Mouse (Mus musculus): Measurements from ENCODE around the gene Twistnb. TPM values are rescaled to one million over a fixed set of nuclear protein-coding genes. Genes with fewer than 3 reads are reported as not detected.

Twistnb gene
- polyA plus RNA-seq, 1 experiment from 2014 or later: 91.3 TPM

DNA sequence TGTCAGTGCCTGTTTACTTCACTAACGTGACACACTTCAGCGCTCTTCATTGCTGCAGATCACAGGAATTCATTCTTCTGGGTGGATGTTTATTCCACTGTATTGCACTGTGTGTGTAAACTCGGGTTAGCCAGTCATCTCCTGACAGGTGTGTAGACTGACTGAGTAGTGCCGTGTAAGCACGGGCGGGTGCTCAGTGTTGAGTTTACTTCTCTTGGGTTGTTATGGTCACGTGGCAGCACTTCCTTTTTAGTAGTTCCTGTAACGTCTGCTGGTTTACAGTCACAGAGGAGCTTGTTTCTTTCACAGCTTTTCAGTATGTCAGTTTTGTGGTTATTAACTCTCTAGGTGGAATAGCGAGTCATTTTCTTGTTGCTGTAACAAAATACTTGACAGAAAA, 4.4 kb downstream of the Twistnb start:
- no peak overlapping the region for H3K4me3 ChIP-seq
- 89% methylated on average over 9 of the region's 9 CpGs for WGBS
- no peaks in the 10 kb centered on the region for H3K9me3 ChIP-seq
- H3K27ac ChIP-seq (replicated peaks): no peak overlapping the region
- no peak for DNase-seq (ENCODE audit: low spot score)
- peaks cover 40% of the 10 kb centered on the region for H3K36me3 ChIP-seq (replicated peaks)
- H3K4me1 ChIP-seq: peaks cover 10% of the 10 kb centered on the region
- no peaks in the 10 kb centered on the region for H3K27me3 ChIP-seq (replicated peaks; ENCODE audit: low read depth, poor library complexity, severe bottlenecking)

DNA sequence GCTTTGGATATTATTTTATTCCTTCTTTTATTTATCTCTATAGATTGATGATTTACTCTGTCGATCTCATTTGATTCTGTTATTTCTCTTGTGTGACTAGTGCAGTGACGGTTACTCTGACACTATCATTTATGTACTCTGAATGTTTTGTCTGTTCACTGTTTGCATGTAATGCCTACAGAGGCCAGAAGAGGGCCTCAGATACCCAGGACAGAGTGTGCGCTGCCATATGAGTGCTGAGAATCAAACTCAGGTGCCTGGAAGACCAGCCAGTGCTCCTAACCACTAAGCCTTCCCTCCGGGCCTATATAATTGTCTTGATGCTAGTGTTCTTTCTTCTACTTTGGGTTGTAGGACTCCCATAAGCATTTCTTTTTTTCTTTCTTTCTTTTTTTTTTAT, 5.3 kb downstream of the Twistnb start:
- WGBS: 94% methylated on average over 4 of the region's 4 CpGs

DNA sequence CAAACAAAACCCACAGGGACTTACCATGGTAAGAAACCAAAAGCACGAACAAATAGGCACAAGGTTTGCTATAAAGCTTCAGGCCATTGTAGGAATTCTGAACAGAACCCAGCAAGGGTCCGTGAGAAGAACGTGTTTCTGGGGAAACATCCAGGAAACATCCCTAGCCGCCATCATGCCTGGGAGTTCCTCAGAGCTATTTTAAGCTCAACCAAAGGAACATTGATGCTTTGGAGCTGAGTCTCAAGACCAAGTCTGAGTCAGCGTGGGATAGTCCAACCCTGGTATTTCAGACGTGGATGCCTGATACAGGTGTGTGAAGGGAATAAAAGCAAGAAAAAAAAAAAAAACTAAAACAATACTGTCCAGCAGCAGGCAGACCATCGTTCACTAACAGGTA, 26.0 kb downstream of the Twistnb start:
- DNase-seq (ENCODE audit: low spot score): no peak
- no peak overlapping the region for H3K27ac ChIP-seq (replicated peaks)
- H3K4me1 ChIP-seq: no peaks in the 10 kb centered on the region
- no peaks in the 10 kb centered on the region for H3K36me3 ChIP-seq (replicated peaks)
- H3K4me3 ChIP-seq: no peak overlapping the region
- no peaks in the 10 kb centered on the region for H3K27me3 ChIP-seq (replicated peaks; ENCODE audit: low read depth, poor library complexity, severe bottlenecking)
- WGBS: 83% methylated on average over 7 of the region's 7 CpGs
- H3K9me3 ChIP-seq: no peaks in the 10 kb centered on the region

More for the DNA sequence above, 5.3 kb downstream of the Twistnb start:
- H3K27me3 ChIP-seq (replicated peaks; ENCODE audit: low read depth, poor library complexity, severe bottlenecking): no peaks in the 10 kb centered on the region
- peaks cover 49% of the 10 kb centered on the region for H3K36me3 ChIP-seq (replicated peaks)
- no peak overlapping the region for H3K27ac ChIP-seq (replicated peaks)
- peaks cover 10% of the 10 kb centered on the region for H3K4me1 ChIP-seq
- H3K4me3 ChIP-seq: no peak overlapping the region
- no peaks in the 10 kb centered on the region for H3K9me3 ChIP-seq
- no peak for DNase-seq (ENCODE audit: low spot score)

DNA sequence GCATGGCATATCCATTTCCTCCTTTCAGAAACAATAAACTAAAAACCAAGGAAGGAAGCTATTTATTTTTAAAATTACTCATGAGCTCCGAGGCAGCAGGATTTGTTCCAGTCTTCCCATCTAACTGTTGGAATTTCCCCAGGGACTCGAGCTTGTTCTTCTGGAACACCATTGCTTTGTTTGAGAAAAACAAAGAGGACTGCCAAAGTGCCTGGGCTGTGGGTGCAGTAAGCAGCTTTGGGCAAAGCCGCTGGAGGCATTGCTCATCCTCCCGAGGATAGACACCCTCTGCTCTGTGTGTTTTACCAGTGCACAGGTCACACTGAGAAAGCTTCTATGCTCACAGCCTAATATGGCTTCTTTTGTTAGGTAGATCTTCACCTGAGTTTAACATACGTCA, 26.8 kb downstream of the Twistnb start:
- DNase-seq (ENCODE audit: low spot score): no peak
- H3K9me3 ChIP-seq: no peaks in the 10 kb centered on the region
- no peak overlapping the region for H3K4me3 ChIP-seq
- H3K27me3 ChIP-seq (replicated peaks; ENCODE audit: low read depth, poor library complexity, severe bottlenecking): no peaks in the 10 kb centered on the region
- H3K36me3 ChIP-seq (replicated peaks): no peaks in the 10 kb centered on the region
- no peaks in the 10 kb centered on the region for H3K4me1 ChIP-seq
- 29% methylated on average over 5 of the region's 5 CpGs for WGBS
- H3K27ac ChIP-seq (replicated peaks): no peak overlapping the region

DNA sequence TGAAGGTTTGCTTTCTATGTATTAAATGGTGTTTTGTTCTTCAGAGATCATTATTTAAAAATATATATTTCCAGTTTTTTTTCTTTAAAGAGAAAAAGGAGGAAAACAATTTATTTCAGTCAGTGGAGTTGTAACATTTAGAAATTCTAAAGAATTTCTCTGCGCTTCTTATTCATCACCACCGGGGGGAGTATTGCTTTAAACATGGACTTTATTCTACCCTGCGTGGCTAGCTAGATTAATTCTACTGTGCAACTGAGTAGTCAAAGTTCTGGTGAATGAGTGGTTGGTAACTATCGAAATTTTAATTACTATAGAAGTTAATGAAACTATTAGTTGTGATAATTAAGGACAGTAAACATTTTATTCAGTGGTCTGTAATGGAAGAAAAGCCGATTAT, 51.5 kb downstream of the Twistnb start:
- H3K27me3 ChIP-seq (replicated peaks; ENCODE audit: low read depth, poor library complexity, severe bottlenecking): no peaks in the 10 kb centered on the region
- H3K4me1 ChIP-seq: no peaks in the 10 kb centered on the region
- H3K9me3 ChIP-seq: no peaks in the 10 kb centered on the region
- H3K4me3 ChIP-seq: no peak overlapping the region
- 26% methylated on average over 5 of the region's 5 CpGs for WGBS
- H3K36me3 ChIP-seq (replicated peaks): no peaks in the 10 kb centered on the region
- no peak overlapping the region for H3K27ac ChIP-seq (replicated peaks)
- no peak for DNase-seq (ENCODE audit: low spot score)

DNA sequence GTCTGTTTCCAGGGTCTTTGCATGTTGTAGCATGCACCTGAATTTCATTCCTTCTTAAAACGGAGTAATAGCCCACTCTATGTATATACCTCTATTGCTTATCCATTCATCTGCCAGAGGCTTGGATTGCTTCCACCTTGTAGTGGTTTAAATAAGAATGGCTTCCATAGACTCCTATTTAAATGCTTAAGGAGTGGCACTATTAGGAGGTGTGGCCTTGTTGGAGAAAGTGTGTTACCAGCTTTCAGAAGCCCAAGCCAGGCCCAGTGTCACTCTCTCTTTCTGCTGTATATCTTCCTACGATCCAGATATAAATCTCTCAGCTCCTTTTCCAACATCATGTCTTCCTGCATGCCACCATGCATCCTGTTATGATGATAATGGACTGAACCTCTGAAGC, 53.5 kb downstream of the Twistnb start:
- no peak for DNase-seq (ENCODE audit: low spot score)
- H3K27me3 ChIP-seq (replicated peaks; ENCODE audit: low read depth, poor library complexity, severe bottlenecking): no peaks in the 10 kb centered on the region
- H3K4me1 ChIP-seq: no peaks in the 10 kb centered on the region
- H3K36me3 ChIP-seq (replicated peaks): no peaks in the 10 kb centered on the region
- H3K9me3 ChIP-seq: no peaks in the 10 kb centered on the region
- no peak overlapping the region for H3K27ac ChIP-seq (replicated peaks)
- WGBS: 85% methylated on average over 2 of the region's 2 CpGs
- no peak overlapping the region for H3K4me3 ChIP-seq

Other genes with a start within 250 kb of the Twistnb start
- gene Efcab10, start 34.8 kb upstream of the Twistnb start, polyA plus RNA-seq (2016; fragmentation: Nextera tagmentation; extraction: Ambion mirVana): 0.48 and 1.0 TPM in 2 replicates